In genomic region chr15:91206518-91206917, GRCm38 (mm10) we compare ENCODE assay signal across 33 mouse cellular contexts. TPM values are rescaled to one million over a fixed set of nuclear protein-coding genes. Genes with fewer than 3 reads are reported as not detected.
"Had no signal": no experiment of that assay in that cellular context is flagged by ENCODE, and none has a peak within 500 bp of the region (broad histone marks: within the 10 kb centered on the region; RNA-seq: fewer than 3 reads in every experiment).

No protein-coding gene starts in this region.

- H3K4me3 ChIP-seq: gastrocnemius, adult 2 months; heart, embryonic 10.5 days; heart, embryonic 12.5 days; hindbrain, embryonic 10.5 days; hindbrain, embryonic 12.5 days; limb, embryonic 13.5 days; limb, embryonic 15.5 days; liver, embryonic 13.5 days; liver, embryonic 15.5 days had no signal

- ATAC-seq: forebrain, embryonic 16.5 days; hindbrain, embryonic 16.5 days; inflammation-experienced regulatory T-cells, adult 6 months had no signal

- H3K27ac ChIP-seq: gastrocnemius, adult 2 months; heart, embryonic 10.5 days; hindbrain, embryonic 10.5 days; hindbrain, embryonic 12.5 days; hindbrain, embryonic 14.5 days; kidney, postnatal 0 days; limb, embryonic 13.5 days; limb, embryonic 15.5 days; liver, embryonic 13.5 days; liver, embryonic 15.5 days had no signal

- H3K36me3 ChIP-seq: heart, embryonic 10.5 days; heart, embryonic 12.5 days; hindbrain, embryonic 10.5 days; hindbrain, embryonic 12.5 days; limb, embryonic 13.5 days; limb, embryonic 15.5 days; liver, embryonic 13.5 days; liver, embryonic 15.5 days had no signal

- DNase-seq: gastrocnemius, adult 2 months; gastrocnemius, postnatal 10 days; gastrocnemius, postnatal 25 days; heart, adult 18-20 months; heart, postnatal 10 days; heart, postnatal 4 days; kidney, adult 11 months; layer of hippocampus, adult 9-11 months; layer of hippocampus, postnatal 36 days; left cerebral cortex, postnatal 4 days; liver, embryonic 13.5 days had no signal

- H3K4me1 ChIP-seq: heart, embryonic 10.5 days; heart, embryonic 12.5 days; hindbrain, embryonic 10.5 days; hindbrain, embryonic 12.5 days; limb, embryonic 13.5 days; limb, embryonic 15.5 days; liver, embryonic 13.5 days; liver, embryonic 15.5 days had no signal

- H3K27me3 ChIP-seq: heart, embryonic 12.5 days; hindbrain, embryonic 12.5 days; limb, embryonic 13.5 days; limb, embryonic 15.5 days; liver, embryonic 13.5 days; liver, embryonic 15.5 days had no signal

- H3K4me2 ChIP-seq: heart, embryonic 12.5 days; hindbrain, embryonic 12.5 days; hindbrain, embryonic 14.5 days; limb, embryonic 13.5 days; limb, embryonic 15.5 days; liver, embryonic 13.5 days; liver, embryonic 15.5 days had no signal

- H3K9me3 ChIP-seq: heart, embryonic 10.5 days; heart, embryonic 12.5 days; hindbrain, embryonic 10.5 days; hindbrain, embryonic 12.5 days; limb, embryonic 13.5 days; limb, embryonic 15.5 days; liver, embryonic 13.5 days; liver, embryonic 15.5 days had no signal

- H3K9ac ChIP-seq: heart, embryonic 12.5 days; hindbrain, embryonic 12.5 days; hindbrain, embryonic 14.5 days; limb, embryonic 13.5 days; limb, embryonic 15.5 days; liver, embryonic 13.5 days; liver, embryonic 15.5 days had no signal

RNA-seq across cellular contexts. Expression of gene CN725425, which starts 7.2 kb away (rescaled TPM):
- total RNA-seq: gastrocnemius, adult 2 months; gastrocnemius, postnatal 25 days; gastrocnemius, postnatal 4 days; granulocyte monocyte progenitor cell, adult 5-6 weeks; heart, postnatal 10 days; heart, postnatal 4 days; layer of hippocampus, adult 18-20 months; left cerebral cortex, adult 8-10 months; left cerebral cortex, postnatal 25 days; left cerebral cortex, postnatal 4 days had no signal
- polyA plus RNA-seq: forebrain, embryonic 16.5 days; heart, embryonic 12.5 days; heart, embryonic 14.5 days; heart, embryonic 16.5 days; hindbrain, embryonic 10.5 days; hindbrain, embryonic 12.5 days; hindbrain, embryonic 14.5 days; hindbrain, embryonic 16.5 days; inflammation-experienced regulatory T-cells, adult 6 months; kidney, embryonic 14.5 days; kidney, postnatal 0 days; large intestine, adult 2 months; limb, embryonic 11.5 days; limb, embryonic 13.5 days; limb, embryonic 15.5 days; liver, embryonic 13.5 days had no signal
